Mouse (Mus musculus): ENCODE measurements around the gene Meaf6.

- TF ChIP-seq CTCF (IDR thresholded peaks at IDR 0.05; ENCODE audit: extremely low read depth, insufficient read depth, insufficient read length, insufficient replicate concordance) (no peak), POLR2A (IDR thresholded peaks at IDR 0.05; ENCODE audit: low read depth, low read length) (no peak)
Measured at GRCm38 (mm10) chr4:125093031-125093430, 8.1 kb downstream of the Meaf6 start.

All from spleen, adult 2 months (tissue).